Mouse (Mus musculus) large intestine, adult 2 months (tissue): ENCODE measurements at regions not wholly inside any gene's neighbourhood (a gene's known extent, or its start where the extent isn't known, plus 50 kb on each side); places are given as distances from the start of the nearest gene placed in this dataset.
"Not testable (repeated sequence)": the region's sequence is repeated elsewhere in the genome, so short reads cannot be mapped to it uniquely, and the experiment has no call there.

Source experiments
- DNase-seq: peaks from one replicate; pipeline ENCODE4 v3.0.0-alpha.2; 2012; ENCODE audit warnings: low read depth, low spot score
- WGBS: fragments of 180-500 bp; shearing (Covaris S2); methylation state at CpG from one replicate; pipeline ENCODE4 v1.1.7; 2018; 5-methylcytosine and 5-hydroxymethylcytosine counted together

DNA sequence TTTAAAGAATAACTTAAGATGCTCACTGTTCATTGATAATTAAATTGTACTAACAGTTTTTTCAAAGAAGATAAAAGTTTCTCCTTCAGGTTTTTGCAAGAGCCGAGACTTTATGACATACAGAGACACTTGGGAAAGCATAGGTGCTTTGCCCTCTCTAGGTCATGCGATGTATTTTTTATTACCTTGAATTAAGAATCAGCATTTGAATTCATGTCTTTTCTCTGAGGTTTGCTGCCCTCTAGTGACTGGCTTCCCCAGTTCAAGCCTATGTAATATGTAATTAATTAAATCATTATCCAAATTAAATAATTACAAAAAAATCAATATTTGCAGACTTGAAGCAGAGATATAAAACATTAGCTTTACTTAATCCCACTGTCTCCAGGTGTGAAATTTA is 174.4 kb downstream of the Fam198b start:
- WGBS = 10% methylated on average over 2 of the region's 2 CpGs
- DNase-seq = peak; percentile 19

DNA sequence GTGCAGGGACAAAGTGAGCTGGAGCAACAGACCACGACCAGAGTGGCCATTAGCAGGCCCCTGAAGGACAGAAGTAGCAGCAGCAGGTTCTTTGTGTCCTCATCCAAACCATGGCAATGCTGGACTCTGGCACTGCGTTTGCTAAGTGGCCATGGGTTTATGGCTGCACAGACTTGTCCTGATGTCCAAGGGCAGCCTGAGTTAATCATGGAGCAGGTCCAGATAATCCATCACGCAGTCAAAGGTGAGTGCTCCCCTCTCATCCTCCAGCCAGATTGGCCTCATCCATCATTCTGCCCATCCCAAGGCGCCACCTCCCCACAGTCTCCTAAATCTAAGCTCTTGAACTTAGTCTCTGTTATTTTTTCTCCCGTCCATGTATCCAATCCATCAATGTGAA is 186.4 kb downstream of the Fam198b start:
- 62% methylated on average over 5 of the region's 5 CpGs for WGBS

DNA sequence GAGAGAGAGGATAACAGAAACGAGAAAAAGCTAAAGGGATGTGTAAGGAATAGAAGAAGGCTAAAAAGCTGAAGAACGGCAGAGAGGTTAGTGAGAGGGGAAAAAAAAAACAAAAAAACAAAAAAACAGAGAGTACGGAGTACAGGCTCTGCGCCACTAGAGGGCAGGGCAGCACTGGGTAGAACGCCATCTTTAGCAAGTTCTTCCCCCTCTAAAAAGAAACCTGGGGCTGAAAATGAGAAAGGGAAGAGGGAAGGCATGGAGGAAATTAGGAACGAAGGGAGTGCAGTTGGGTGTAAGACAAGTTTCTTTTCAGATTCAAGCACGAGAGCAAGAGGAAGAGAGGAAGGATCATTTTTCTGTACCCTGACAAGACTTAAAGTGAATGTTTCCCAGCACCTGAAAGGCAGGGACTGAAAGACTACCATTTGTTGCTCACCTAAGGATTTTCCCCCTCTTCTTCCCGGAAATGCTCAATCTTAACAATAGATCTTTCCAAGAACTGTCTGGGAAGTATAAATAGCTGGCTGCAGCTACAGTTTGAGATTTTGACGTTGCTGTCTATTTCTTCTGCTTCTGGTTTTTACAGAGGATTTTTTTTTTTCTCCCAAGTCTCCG is 195.6 kb downstream of the Fam198b start:
- WGBS = 16% methylated on average over 10 of the region's 10 CpGs
- peak; percentile 4 for DNase-seq

More for the DNA sequence above, 186.4 kb downstream of the Fam198b start:
- no peak for DNase-seq

DNA sequence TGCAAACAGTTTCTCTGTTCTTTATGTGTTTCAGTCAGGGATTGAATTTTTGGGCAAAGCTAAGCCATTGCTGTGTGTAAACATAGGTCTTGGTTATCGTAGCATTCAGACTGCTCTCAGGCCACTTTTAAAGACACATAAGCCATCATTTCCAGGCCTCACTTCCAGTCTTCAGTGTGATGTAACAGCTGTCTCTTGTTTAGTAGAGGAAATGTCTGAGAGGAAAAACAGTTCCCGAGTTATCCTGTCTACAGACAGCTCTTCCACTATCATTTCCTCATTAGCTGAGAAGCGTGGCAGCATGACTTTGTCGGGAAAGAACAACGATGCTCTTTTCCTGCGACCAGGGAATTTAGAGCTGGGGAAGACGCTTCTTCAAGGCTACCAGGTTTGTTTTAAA is 196.9 kb downstream of the Fam198b start:
- WGBS = 66% methylated on average over 7 of the region's 7 CpGs
- DNase-seq = no peak

DNA sequence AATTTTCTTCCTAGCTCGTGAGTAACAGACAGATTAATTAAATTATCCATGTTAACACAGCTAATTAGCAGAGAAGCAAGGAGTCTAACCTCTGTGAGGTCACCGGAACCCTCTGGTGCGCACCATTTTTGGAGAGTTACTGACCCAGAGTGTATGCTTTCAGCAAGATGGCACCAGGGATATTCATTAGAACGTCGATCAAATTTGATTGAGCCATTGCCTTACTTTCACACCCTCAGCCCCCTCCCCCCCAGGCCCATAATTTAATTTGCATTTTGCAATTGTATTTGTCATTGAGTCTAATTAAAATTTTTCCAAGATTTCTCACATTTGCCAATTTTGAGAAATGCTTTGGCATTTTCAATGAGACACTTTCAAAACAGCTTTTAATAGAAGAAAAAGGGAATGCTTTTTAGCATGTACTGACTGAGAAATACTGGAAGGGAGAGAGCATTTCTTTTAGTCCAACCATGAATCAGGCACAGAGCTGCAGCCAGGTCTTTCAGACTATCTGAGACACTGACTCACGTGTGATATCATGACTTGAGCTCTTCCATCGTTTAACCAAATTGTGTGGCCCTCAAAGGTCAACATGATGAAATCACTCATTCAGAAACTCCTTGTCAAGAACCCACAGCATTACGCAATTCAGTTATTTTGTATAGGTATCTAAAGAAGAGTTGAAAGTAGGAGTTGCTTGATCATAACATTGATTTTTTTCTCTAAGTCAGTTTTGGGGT is 198.6 kb downstream of the Fam198b start:
- no peak for DNase-seq
- 71% methylated on average over 8 of the region's 8 CpGs for WGBS

DNA sequence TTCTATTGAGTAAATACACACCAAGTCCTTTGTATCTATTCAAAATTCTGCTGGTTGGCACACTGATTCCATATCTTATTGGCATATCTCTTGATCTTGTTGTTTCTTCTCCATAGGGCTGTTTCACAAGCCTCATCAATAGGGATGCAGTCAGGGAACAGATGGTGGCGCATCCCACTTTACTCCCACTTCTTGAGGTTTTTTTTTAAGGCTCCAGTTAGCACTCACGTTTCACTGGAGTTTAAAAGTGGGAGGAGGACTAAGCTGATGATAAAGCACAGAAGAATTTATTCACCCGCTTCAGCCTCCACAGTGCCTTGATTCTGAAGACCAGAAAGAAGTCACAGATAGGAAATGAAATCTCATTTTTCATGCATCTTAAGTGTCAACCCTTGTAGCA is 199.8 kb downstream of the Fam198b start:
- no peak for DNase-seq
- 68% methylated on average over 3 of the region's 3 CpGs for WGBS

DNA sequence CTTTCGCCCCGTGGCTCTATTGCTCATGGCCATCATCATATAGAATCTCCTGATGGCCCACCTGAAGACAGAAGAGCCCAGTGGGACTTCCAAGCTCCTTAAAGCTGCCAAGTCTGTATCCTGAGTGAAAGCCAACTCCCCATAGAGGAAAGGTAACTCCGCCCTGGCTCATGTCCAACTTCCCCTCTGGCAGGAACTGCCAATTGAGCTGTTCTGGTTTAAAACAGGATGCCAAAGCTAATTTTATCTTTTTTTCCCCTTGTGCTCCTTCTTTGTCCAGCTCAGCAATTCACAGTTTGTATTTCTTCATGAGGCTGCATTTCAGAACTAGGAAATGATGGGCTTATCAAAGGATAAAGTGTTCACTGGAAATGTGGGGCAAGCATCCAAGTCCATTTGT is 215.3 kb downstream of the Fam198b start:
- 74% methylated on average over 3 of the region's 3 CpGs for WGBS
- no peak for DNase-seq

DNA sequence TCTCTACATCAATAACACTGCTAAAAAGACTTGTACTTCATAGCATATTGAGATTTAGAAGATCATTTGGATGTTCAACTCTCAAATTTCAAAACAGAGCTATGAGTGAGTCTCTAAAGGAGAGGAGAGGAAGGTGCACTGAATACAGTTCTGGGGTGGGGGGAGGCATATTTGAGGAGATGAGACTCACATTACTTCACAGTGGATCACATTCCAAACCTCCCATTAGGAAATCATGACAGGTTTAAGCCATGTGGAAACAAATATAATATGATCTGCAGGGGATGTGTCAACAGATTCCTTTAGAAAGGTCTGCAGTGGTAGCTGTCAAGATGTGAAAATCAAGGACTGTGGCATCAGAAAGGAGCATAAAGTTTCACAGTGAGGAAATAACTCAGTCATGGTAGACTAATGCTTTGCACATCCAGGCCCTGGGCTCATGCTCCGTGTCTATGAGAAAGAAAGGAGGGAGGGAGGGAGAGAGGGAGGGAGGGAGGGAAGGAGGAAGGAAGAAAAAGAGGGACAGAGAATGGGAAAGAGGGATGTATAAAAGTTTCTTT is 235.9 kb downstream of the Fam198b start:
- DNase-seq = no peak
- WGBS = 29% methylated on average over 1 of the region's 1 CpGs

DNA sequence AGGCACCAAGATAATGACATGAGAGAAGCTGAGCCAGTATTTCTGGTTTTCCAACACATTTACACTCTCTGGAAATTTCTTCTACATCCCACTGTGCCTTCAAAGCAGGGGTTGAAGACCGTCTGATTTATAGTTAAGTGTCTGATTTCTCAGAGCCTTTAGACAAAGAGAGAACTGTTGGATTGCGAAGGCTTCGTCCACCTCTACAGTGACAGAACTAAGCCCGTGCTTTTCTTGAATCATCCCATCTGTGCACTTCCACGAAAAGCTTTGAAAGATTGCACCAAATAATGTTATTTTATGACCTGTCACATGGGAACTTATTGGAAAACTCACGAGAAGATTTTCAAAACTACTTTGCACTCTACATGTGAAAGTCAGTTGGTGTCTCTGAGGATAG is 239.3 kb downstream of the Fam198b start:
- no peak for DNase-seq
- 53% methylated on average over 6 of the region's 6 CpGs for WGBS

DNA sequence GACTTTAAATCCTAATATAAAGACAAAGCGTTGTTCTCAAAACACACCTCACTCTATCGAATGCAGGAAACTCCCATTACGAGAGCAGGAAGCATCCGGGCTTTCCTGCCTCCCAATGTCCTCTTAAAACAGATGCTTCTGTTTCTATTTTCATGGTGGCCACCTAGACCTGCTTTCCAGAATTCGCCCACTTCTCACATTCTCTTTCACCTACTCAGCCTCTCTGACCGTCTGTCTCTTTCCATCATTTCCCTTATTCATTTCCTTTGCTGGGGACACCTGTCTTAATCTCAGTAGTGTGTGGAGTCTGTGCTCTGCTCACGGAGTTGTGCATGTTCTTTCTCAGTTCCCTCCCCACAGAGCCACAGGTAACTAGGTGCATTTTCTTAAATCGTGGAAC is 240.3 kb downstream of the Fam198b start:
- DNase-seq = no peak
- WGBS = 78% methylated on average over 8 of the region's 8 CpGs

DNA sequence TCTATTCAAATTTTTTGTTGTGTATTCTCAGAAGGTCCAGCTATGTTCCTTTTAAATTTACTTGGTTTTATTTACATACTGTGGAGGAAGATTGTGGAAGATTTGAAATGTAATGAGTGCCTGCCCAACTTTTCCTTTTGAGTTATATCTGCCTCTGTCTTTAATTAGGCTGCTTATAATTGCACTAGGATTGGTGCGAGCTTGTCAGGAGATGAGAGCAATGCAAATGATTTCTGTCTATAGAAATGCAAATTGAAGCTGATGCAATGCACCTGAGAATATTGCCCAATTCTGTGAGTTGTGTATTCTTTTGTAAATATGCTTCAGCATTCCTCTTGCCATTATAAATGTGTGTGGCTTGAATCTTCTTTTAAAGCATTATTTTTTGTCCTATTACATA is 257.4 kb downstream of the Fam198b start:
- 73% methylated on average over 1 of the region's 1 CpGs for WGBS
- no peak for DNase-seq

DNA sequence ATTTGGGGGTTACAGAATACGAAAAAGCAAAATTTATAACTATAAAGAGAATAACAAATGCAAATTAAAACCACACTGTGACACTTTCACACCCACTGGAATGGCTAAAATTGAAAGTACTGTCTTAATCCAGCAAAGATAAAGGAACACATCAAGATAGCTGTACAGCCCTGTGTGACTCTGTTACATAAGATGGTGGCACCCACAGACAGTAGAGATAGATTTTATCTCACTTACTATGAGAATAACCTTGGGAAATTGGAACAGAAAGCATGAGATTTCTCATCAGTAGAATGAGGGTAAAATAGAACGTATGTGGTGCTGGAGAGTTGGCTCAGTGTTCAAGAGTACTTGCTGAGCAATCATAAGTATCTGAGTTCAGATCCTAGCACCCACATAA is 276.1 kb downstream of the Fam198b start:
- DNase-seq = no peak
- 68% methylated on average over 2 of the region's 2 CpGs for WGBS

DNA sequence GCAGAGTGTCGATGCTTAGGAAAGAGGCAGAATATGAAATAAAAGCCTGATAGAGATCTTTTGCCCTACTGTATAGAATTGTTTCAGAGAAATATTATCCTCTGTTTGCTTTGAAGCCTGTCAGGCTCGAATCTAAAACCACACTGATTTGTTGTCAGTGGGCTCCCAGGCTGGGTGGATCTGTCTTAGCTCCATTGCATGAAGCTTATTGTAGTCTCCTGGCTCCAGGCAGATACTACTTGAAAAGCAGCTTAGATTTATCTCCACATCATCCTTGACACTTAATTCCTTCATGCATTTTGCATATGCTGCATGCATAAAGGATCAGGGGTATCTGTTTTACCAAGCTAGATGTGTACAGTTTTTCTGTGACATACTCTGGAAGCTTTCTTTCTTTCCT is 297.4 kb downstream of the Fam198b start:
- no peak for DNase-seq
- WGBS = 54% methylated on average over 2 of the region's 2 CpGs

DNA sequence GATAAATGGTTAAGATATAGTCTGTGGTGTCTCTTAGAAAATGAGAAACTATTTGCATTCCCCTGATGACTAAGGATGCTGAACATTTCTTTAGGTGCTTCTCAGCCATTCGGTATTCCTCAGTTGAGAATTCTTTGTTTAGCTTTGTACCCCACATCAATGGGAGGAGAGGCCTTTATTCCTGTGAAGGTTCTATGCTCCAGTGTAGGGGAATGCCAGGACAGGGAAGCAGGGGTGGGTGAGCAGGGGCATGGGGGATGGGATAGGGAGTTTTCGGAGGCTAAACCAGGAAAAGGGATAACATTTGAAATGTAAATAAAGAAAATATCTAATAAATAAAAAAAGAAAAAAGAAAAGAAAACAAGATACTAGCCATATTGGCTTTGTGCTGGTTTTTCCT is 297.8 kb downstream of the Fam198b start:
- 68% methylated on average over 2 of the region's 2 CpGs for WGBS
- not testable (repeated sequence) for DNase-seq

DNA sequence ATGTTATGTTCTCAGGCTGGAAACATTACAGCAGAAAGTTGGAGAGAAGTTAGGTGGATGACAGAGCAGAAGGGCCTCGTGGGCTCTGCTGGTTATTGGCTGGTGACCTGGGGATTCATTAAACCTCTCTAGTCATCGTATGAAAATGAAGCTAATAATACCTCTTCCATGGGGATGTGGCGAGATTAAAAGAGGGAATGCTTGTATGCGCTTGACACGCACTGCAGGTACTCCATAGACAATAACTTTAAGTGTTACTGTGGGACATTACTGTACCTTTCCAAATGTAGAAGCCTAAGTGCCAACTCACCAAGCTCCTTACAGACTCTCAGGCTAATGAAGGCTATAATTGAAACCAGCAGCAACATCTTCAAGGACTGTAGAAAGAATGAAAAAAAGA is 303.1 kb downstream of the Fam198b start:
- WGBS = 76% methylated on average over 5 of the region's 5 CpGs
- no peak for DNase-seq

DNA sequence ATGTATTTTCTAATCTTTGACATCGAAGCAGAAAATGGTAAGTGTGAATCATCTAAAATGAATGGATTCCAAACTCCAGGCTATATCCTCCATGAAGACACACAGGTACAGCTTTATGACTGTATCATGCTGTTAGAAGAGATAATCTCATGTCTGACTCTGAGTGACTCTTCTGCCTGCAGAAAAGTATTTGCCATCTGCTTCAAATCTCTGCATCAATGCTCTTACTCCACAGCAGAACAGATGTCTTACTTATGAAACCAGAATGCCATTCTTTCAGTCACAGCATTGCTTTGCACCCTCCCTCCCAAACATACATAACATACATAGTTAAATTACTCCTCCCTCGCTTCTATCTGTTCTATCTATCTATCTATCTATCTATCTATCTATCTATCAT is 316.6 kb downstream of the Fam198b start:
- no peak for DNase-seq
- 68% methylated on average over 2 of the region's 2 CpGs for WGBS

DNA sequence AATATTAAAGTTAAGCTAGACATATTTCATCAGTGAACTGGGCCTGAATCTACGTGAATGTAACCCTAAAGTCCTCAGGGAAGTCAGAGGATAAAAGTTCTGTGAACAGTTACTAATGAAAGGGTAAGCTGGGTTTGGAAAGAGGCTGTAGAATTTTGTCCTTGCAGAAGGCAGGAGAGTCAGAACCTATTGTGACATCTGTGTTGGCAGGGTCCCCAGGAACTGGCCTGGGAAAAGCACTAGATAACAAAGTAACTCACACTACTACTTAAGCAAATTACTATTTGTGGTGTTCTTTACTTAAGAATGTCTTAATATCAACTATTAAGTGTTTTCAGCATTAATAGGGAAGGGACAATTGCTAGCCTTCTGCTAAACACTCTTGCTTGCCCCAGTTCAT is 320.5 kb downstream of the Fam198b start:
- 65% methylated on average over 1 of the region's 1 CpGs for WGBS
- DNase-seq = no peak

DNA sequence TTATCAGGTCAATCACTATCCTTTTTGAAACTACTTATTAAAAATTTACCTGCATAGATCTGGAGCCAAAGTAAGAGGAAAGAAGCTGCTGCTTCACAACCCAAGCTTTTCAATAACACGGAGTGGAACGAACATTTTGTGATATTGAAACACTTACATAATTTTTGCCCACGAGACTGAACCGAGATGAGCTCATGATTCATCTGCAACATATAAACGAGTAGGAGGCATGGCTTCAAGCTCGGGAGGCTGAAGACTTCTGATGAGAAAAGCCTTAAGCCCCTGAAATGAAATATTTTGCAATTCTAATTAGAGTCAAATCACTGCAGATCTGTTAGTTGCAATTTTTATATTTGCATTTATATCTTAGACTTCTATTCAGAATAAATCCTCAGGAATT is 321.0 kb downstream of the Fam198b start:
- WGBS = 71% methylated on average over 6 of the region's 6 CpGs
- no peak for DNase-seq

DNA sequence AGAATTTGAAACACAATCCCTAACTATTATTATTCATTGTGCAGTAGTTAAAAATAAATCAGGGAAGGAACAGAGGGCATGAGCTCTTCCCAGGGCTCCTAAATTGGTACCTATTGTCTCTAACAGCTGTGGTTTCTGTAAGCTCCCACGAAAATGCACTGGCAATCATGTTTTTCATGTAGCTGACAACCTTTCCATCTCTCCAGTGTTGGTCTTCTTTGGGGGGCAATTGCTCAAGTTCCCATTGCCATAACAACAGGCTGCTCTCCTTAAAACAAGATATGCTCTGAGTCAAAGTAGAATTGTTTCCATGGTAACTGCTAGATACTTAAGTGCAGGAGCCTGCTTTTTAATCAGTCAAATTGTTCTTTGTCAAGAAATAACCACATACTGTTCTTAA is 322.7 kb downstream of the Fam198b start:
- 37% methylated on average over 1 of the region's 1 CpGs for WGBS
- DNase-seq = no peak

DNA sequence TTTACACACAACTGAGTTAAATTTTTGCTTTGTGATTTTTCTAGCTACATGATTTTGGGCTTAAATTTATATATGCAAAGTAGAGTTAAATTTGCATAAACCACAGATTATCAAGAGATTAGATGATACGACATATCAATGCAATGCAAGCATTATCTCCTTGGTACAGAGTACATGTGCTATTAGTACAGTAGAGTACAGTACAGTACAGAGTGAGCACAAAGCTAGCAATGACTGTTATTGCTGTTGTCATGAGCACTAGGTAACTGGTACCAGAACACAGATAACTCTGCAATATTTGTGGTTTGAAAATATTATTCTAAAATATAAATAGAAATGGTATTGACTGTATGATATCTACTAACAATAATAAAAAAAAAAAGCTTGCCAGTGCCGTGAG is 323.7 kb downstream of the Fam198b start:
- 84% methylated on average over 2 of the region's 2 CpGs for WGBS
- no peak for DNase-seq

DNA sequence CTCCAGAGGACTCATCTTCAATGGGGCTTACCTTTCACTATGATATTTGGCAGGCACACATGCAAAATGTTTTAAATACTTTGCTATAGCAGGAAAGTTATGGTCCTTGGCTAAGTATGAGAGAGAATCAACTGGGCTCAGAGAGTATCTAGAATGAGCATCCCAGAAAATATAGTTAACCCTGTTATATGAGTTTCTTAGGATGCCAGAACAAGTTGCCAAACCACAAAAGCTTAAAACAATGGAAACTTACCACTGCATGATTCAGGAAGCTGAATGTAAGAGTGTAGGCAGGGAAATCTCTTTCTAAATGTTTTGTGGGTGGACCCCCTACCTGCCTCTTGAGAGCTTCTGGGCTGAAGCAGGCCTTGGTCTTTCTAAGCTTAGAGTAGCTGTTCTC is 325.3 kb downstream of the Fam198b start:
- no peak for DNase-seq
